Mouse (Mus musculus): ENCODE measurements around the gene Elmsan1. TPM values are rescaled to one million over a fixed set of nuclear protein-coding genes. Genes with fewer than 3 reads are reported as not detected.

Gene Elmsan1
- total and polyA plus RNA-seq, 3 experiments = 2.2 to 14.3 (median 5.6) TPM

GRCm38 (mm10) chr12:84233488-84234100 lies 14.9 kb upstream of the Elmsan1 start:
- in situ Hi-C loops (cut with MboI; ENCODE audit: low pct_ligation_motif_present, low pct_unique_long_range_greater_than_20kb, low sequenced_read_pairs) (no loop called here), dilution Hi-C loops (cut with MboI; ENCODE audit: extremely low pct_ligation_motif_present, extremely low pct_unique_long_range_greater_than_20kb, low sequenced_read_pairs) (no loop called here)
- Histone ChIP-seq H3K9me3 (replicated peaks; ENCODE audit: low read length) (no peaks in the 10 kb centered on the region), H3K36me3 (replicated peaks in 1 of 2; ENCODE audit: control insufficient read depth in 1 of 2, insufficient read depth in 1 of 2, low read length in 1 of 2) (no peaks in the 10 kb centered on the region), H3K9ac (ENCODE audit: insufficient read depth, low read depth) (no peak overlapping the region), H3K27ac (ENCODE audit: insufficient read depth, low read depth) (no peak overlapping the region), H3K79me2 (replicated peaks; ENCODE audit: control insufficient read depth, extremely low read depth, insufficient read depth, poor library complexity, severe bottlenecking) (no peaks in the 10 kb centered on the region), H3K27me3 (replicated peaks) (no peaks in the 10 kb centered on the region), H3K4me2 (ENCODE audit: insufficient read depth, low read depth, poor library complexity, severe bottlenecking) (no peak overlapping the region), H3K4me3 (replicated peaks in 1 of 3; ENCODE audit: low read depth in 2 of 3, low read length in 2 of 3, poor library complexity in 1 of 3) (no peak overlapping the region), H3K4me1 (ENCODE audit: control insufficient read depth in 1 of 2, insufficient read depth in 2 of 2) (peaks cover 4 to 18% of the 10 kb centered on the region in 2 experiments)
- DNase-seq (ENCODE audit: extremely low read depth) = no peak
- TF ChIP-seq ZKSCAN1 (IDR thresholded peaks at IDR 0.05; ENCODE audit: borderline replicate concordance, low read depth, low read length) (no peak), CHD2 (IDR thresholded peaks at IDR 0.05; ENCODE audit: low read length) (no peak), MAFK (IDR thresholded peaks at IDR 0.05; ENCODE audit: insufficient replicate concordance, low read length) (no peak), HCFC1 (IDR thresholded peaks at IDR 0.05; ENCODE audit: low read depth, low read length) (no peak), USF2 (conservative IDR thresholded peaks at IDR 0.05; ENCODE audit: low read depth, low read length) (no peak), JUN (IDR thresholded peaks at IDR 0.05; ENCODE audit: insufficient read depth, low read depth, low read length) (no peak), POLR2A (IDR thresholded peaks at IDR 0.05; ENCODE audit: low read depth, low read length) (no peak), ZMIZ1 (IDR thresholded peaks at IDR 0.05; ENCODE audit: low read depth, low read length) (no peak), ETS1 (conservative IDR thresholded peaks at IDR 0.05; ENCODE audit: low read depth, low read length) (no peak), TCF12 (IDR thresholded peaks at IDR 0.05; ENCODE audit: low read depth, low read length) (no peak)

- no peak overlapping the region for H3K9ac ChIP-seq (ENCODE audit: insufficient read depth, low read depth)
- H3K4me3 ChIP-seq (replicated peaks in 1 of 3; ENCODE audit: low read depth in 2 of 3, low read length in 2 of 3, poor library complexity in 1 of 3) = no peak overlapping the region
- in situ Hi-C loops (cut with MboI; ENCODE audit: low pct_ligation_motif_present, low pct_unique_long_range_greater_than_20kb, low sequenced_read_pairs) = no loop called here
- dilution Hi-C loops (cut with MboI; ENCODE audit: extremely low pct_ligation_motif_present, extremely low pct_unique_long_range_greater_than_20kb, low sequenced_read_pairs) = no loop called here
- H3K27ac ChIP-seq (ENCODE audit: insufficient read depth, low read depth) = no peak overlapping the region
- no peak overlapping the region for H3K4me2 ChIP-seq (ENCODE audit: insufficient read depth, low read depth, poor library complexity, severe bottlenecking)
- H3K27me3 ChIP-seq (replicated peaks) = no peaks in the 10 kb centered on the region
- no peaks in the 10 kb centered on the region for H3K4me1 ChIP-seq (ENCODE audit: control insufficient read depth in 1 of 2, insufficient read depth in 2 of 2)
- DNase-seq (ENCODE audit: extremely low read depth) = no peak
- no peaks in the 10 kb centered on the region for H3K36me3 ChIP-seq (replicated peaks in 1 of 2; ENCODE audit: control insufficient read depth in 1 of 2, insufficient read depth in 1 of 2, low read length in 1 of 2)
- H3K79me2 ChIP-seq (replicated peaks; ENCODE audit: control insufficient read depth, extremely low read depth, insufficient read depth, poor library complexity, severe bottlenecking) = no peaks in the 10 kb centered on the region
- no peak for TF ChIP-seq KAT2A (IDR thresholded peaks at IDR 0.05; ENCODE audit: insufficient replicate concordance, low read length)
- no peak for TF ChIP-seq RAD21 (IDR thresholded peaks at IDR 0.05; ENCODE audit: low read depth, low read length)
- no peak for TF ChIP-seq JUND (conservative IDR thresholded peaks at IDR 0.05; ENCODE audit: low read depth, low read length)
- TF ChIP-seq MYC (IDR thresholded peaks at IDR 0.05; ENCODE audit: low read depth, low read length) = no peak
- TF ChIP-seq CHD1 (IDR thresholded peaks at IDR 0.05; ENCODE audit: low read depth, low read length) = no peak
- no peak for TF ChIP-seq MEF2A (IDR thresholded peaks at IDR 0.05; ENCODE audit: borderline replicate concordance, low read depth, low read length)
- no peak for TF ChIP-seq HCFC1 (IDR thresholded peaks at IDR 0.05; ENCODE audit: low read depth, low read length)
- no peak for TF ChIP-seq MAX (IDR thresholded peaks at IDR 0.05; ENCODE audit: low read length)
- no peak for TF ChIP-seq JUN (IDR thresholded peaks at IDR 0.05; ENCODE audit: insufficient read depth, low read depth, low read length)
- TF ChIP-seq USF2 (conservative IDR thresholded peaks at IDR 0.05; ENCODE audit: low read depth, low read length) = no peak
- TF ChIP-seq ETS1 (conservative IDR thresholded peaks at IDR 0.05; ENCODE audit: low read depth, low read length) = no peak
- TF ChIP-seq MAZ (IDR thresholded peaks at IDR 0.05; ENCODE audit: low read depth, low read length) = no peak
- TF ChIP-seq ZNF384 (IDR thresholded peaks at IDR 0.05; ENCODE audit: low read depth, low read length) = no peak
- TF ChIP-seq CTCF (conservative IDR thresholded peaks at IDR 0.05 in 1 of 2, IDR thresholded peaks at IDR 0.05 in 1 of 2; ENCODE audit: low read depth in 2 of 2, low read length in 2 of 2) = no peak
- no peak for TF ChIP-seq IRF4 (IDR thresholded peaks at IDR 0.05; ENCODE audit: low read depth, low read length)
- no peak for TF ChIP-seq TCF12 (IDR thresholded peaks at IDR 0.05; ENCODE audit: low read depth, low read length)
- no peak for TF ChIP-seq USF1 (IDR thresholded peaks at IDR 0.05; ENCODE audit: low read depth, low read length)
- H3K9me3 ChIP-seq (replicated peaks; ENCODE audit: low read length) = peaks cover 5% of the 10 kb centered on the region
Measured at GRCm38 (mm10) chr12:84226117-84226840, 7.6 kb upstream of the Elmsan1 start.
